Mouse (Mus musculus) forelimb bud, embryonic 11.5 days (tissue): ENCODE measurements around the gene Strip1.

ENCODE experiments used
- DNase-seq: peaks from one replicate; pipeline ENCODE4 v3.0.0-alpha.2; 2012; ENCODE audit warnings: low read depth, low spot score

Strip1 gene

DNA sequence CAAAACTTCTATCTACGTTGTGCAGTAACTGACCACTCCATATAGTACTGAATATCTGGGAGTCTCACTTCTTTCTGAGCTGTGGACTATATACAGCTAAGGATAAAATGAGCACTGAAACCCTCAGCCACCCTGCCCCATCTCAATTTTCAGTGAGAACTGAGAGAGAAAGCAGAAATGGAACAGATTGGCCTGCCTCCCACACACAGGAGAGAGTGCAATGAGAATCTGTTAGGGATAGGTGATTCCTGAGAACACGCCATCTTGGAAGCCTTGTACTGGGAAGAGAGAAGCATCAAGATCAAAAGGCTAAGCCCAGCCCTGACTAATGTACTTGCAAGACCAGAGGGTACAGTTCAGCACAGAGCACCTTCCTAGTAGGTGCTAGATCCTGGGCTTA is 2.9 kb downstream of the Strip1 start:
- DNase-seq = no peak

DNA sequence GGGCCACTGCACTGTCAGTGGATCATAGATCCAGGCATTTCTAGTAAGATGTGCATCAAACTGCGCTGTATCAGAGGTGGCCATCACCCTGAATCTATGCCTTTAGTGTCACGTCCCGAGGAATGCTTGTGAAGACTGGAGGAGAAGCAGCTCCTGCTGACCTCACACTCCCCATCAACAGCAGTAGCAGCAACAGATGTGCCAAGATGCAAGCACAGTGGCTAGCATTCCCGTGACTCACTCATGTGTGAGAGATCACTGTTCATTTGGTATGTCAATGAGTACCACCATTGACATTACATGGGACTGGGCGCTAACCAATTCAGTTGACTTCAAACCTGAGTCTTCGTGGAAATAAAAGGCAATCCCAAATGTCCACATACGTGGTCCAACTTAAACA is 3.9 kb downstream of the Strip1 start:
- DNase-seq = no peak

DNA sequence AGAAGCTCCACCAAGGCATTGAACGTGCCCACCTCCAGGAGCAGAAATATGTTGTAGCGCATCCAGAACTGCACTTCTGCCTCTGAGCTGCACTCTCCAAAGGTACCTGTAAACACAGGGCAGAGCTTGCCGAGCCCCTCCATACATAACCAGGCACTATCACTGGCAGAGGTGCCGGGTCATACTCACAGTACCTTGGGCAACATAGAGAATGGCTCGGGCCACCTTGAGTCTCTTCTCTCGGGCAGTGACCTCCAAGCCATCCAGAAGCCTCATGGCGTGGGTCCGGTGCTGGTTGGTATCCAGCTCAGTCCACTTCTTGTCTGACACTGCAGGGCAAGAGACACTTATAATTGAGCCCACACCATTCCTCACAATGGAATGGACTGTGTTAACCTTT is 4.7 kb downstream of the Strip1 start:
- no peak for DNase-seq

DNA sequence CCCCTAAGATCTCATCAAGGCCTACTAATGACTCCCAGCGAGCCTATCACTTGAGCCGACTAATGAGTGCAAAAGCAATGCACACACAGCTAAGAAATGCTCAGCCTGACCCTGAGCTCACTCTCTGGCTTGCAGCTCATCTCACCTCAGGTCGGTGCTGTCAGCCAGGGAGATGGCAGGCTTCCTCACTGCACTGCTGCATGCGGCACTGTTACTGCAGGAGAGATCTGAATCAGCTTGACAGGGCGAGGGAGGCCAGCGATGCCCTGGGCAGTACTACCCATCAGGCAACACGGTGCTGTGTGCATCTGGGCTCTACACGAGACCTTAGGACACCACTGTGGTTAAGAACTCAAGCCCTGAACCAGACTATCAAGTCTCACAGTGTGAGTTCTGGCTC is 6.0 kb downstream of the Strip1 start:
- DNase-seq = no peak

- DNase-seq = no peak
Measured at GRCm38 (mm10) chr3:107624424-107624823, 7.1 kb downstream of the Strip1 start.

DNA sequence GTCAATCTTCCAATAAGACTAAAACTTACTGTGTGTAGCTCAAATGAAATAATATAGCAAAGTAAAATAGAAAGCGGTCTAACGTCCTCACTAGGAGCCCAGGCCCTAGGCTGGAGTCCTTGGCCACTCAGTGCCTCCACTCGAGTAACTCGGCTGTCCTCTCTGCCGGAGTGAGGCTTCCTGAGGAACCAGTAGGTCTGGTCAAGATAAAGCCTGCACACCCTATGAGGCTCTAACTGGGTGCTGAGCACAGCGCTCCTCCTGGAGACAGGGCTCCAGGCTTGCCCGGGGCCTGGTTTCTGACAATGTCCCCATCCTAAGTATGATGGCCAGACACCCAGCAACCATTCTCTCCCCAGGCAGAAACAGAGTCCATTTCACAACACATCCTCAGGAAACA is 9.0 kb downstream of the Strip1 start:
- no peak for DNase-seq

- DNase-seq = no peak
Measured at GRCm38 (mm10) chr3:107621286-107622075, 10.0 kb downstream of the Strip1 start.

DNA sequence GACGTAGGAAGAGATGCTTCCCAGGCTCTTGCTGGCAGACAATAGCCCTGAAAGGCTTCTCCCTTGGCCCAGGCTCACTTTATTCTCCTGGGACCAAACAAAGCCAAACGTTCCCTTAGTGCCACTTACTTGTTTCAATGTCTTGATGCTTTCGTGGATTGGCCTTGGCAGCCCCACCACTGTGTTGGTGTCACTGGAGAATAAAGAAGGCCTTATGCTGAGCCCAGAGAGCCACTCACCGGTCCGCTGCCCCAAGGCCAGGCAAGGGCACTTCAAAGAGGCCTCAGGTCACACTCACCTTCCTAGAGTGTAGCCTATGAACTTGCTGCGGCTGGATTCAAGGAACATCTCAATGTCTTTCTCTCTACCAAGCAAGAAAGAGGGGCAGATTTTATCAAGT is 11.6 kb downstream of the Strip1 start:
- DNase-seq = no peak

- no peak for DNase-seq
Measured at GRCm38 (mm10) chr3:107617800-107618199, 13.7 kb downstream of the Strip1 start.

DNA sequence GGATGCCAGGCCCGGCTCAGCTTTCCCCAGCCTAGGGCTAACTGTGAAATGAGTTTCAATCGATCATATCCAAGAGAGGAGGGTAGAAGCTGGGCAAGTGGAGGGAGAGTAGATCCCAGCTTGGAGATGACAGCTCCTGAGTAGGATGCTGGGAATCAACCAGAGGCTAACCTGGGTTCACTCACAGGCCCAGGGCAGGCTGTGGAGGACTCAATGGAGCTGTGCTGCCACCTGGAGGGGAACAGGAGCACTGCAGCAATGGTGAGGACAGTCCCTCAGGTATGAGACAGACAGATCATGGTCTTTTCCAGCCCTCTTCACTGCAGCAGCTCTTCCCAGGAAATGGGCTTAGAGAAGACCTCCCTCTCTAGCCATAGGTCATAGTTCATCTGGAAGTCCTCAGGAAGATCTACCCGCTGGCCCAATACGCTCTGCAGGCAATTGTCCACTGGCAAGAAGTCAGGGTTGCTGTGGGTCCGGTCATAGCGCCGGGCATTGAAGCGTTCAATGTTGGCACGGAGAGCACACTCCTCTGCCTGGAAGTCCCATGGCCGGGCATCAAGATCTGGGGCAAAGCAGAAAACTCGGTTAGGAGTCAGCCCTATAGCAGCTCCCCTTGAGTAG is 18.5 kb downstream of the Strip1 start:
- DNase-seq = peak; percentile 64

- DNase-seq = no peak
Measured at GRCm38 (mm10) chr3:107611394-107611793, 20.1 kb downstream of the Strip1 start.

GRCm38 (mm10) chr3:107609376-107609775 is 22.1 kb downstream of the Strip1 start:
- no peak for DNase-seq

- no peak for DNase-seq
Measured at GRCm38 (mm10) chr3:107608808-107609207, 22.7 kb downstream of the Strip1 start.

- DNase-seq = no peak
Measured at GRCm38 (mm10) chr3:107607221-107607620, 24.3 kb downstream of the Strip1 start.

DNA sequence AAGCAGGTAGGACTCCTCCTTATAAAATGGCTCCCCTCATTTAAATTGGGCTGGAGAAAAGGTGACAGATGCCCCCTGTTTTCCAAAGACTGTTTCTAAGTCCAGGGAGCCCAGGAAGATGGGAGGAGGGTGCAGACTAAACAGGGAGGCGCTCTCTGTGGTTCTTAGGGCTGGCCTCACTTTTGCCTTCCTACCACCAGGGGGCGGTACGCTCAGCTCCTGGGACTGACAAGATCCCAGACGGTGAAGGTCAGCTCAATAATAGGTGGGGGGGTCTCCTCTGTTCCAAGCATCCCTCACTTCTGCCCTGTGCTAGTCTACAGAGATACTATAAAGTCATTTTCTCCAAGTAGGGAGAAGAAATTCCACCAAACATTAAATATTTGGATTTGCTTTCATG is 26.2 kb downstream of the Strip1 start:
- DNase-seq = peak; percentile 66

GRCm38 (mm10) chr3:107600127-107600526 is 31.4 kb downstream of the Strip1 start:
- DNase-seq = no peak

DNA sequence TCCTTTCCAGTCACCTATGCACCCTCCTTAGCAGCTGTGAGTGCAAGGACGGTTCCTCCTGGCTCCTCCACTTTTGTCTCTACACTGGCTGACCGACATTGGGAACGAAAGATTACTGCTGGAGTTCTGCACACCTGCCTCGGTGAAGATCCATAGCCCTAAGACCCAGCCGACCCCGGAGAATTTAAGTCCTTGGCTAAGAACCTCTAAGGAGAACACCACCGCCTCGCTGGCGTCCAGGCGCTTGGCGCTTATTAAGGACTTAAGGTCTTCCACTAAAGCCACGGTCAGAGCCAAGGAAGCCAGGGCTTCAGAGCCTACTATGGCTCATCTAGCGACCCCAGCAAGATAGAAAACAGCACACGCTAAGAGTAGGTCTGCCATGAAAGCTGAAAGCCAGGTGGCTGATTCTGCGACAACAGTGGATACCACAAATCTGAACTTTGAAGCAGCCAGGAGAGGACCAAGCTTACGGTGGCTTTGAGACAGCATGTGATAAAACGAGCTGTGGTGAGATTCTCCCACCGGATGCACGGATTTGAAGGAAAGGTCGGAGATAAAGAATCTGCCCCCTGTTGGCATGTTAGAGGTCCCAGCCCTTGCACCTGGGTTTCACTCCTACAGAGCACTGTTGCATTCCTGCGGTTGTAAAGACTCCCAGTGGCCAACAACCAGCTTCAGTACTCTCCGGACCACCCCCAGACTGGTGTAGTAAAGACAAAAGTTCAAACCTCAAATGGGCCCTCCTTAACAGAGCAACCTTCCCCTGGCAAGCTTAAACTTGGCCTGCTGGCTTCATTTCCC is 33.7 kb downstream of the Strip1 start:
- DNase-seq = no peak

DNA sequence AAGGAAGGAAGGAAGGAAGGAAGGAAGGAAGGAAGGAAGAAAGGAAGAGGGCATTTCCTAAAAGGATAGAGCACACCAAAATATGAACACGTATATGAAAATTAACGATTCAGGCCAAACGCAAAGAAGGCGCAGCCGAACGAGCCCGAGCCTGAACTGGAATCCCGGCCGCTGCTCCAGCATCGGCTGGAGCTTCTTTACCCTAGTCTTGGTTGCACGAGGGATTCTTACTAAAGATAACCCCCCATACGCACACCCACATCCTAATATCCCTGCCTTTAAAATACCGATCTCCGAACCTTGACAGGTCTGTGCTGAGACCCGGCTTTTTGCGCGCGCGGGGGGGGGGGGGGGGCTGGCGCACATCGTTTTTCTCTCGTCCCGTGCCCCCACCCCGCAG is 34.4 kb downstream of the Strip1 start:
- DNase-seq = no peak

- peak; percentile 69 for DNase-seq
Measured at GRCm38 (mm10) chr3:107596559-107596958, 34.9 kb downstream of the Strip1 start.

DNA sequence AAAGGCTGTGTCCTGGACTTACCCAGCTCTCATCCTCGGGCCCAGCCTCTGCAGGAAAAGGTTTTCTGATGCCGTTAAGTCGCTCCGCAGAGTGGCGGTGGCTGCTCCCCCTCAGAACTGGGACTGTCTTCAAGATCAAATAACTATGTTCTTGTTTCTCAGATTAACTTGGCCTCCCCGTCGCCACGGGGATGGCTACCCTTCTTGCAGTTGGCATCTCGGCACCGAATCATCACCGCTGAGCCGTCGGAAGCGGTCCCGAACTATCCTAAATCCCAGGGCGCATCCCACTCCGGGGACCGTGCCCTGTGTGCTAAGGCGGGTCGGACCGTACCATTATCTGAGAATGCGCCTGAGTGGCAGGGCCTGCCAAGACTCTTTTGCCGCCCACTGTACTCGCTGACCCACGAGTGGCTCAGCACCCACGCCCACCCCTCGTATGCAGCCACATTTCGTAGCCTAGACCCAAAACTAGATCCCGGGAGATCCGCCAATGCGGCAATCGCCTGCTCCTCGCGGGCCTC is 35.5 kb downstream of the Strip1 start:
- DNase-seq = no peak

GRCm38 (mm10) chr3:107595264-107595937 is 36.1 kb downstream of the Strip1 start:
- DNase-seq = no peak
